9 mouse cellular contexts compared by ENCODE assay signal in the genomic region with DNA sequence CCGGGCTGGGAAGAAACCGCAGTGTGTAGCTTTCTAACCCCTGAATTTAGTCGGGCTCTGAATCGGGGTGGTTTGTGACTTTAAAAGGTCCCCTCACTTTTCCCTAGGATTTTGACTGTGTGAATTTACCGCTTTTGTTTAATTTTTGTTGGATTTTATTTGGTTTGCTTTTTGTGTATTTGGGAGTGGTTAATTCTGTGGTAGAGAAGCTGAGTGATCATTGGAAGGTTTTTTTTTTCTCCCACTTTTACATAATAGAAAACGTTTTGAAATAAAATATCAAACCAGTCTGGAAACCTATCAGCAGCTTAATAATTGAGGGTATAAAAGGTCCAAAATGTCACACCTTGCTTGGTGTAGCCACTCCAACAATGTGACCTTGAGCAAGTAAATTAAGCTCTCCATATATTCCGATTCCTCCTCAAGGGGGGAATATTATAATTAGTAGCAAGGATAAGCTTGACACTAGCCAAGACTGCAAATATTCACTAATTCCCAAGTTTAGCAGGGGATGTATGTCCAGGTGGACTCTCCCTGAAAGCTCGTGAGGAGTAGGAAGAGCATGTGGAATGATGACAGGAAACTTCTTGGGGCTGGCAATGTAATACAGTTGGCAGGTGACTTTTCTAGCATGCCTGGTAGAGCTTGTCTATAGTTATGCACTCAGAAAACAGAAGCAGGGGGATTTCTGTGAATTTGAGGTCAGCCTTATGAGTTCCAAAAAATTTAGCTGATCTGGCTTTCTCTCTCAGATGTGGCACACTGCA. TPM values are rescaled to one million over a fixed set of nuclear protein-coding genes. Genes with fewer than 3 reads are reported as not detected.
A peak's percentile ranks its signal among the peaks of the same experiment; 100 is the strongest.
DNase-seq lines count a peak whose midpoint lies in the region; ATAC-seq and TF ChIP-seq lines count a peak whose summit lies in the region.
"Had no signal": no experiment of that assay in that cellular context is flagged by ENCODE, and none has a peak within 500 bp of the region (broad histone marks: within the 10 kb centered on the region; RNA-seq: fewer than 3 reads in every experiment).

No protein-coding gene starts in this region.

- peak; percentile 43 for DNase-seq in kidney, adult 2 months
- DNase-seq in kidney, postnatal 36 days, result no peak
- peak; percentile 47 for DNase-seq in adipocyte (ENCODE audit: low spot score)
- peak; percentile 38 to 45 for DNase-seq in heart, postnatal 10 days
- no peak for DNase-seq in midbrain, embryonic 10.5 days (ENCODE audit: low spot score)
- DNase-seq in right cerebral cortex, postnatal 10 days (ENCODE audit: low spot score in 2 of 2), result no peak
- no peak for DNase-seq in layer of hippocampus, adult 18-20 months (ENCODE audit: low spot score in 2 of 2)

- peak overlapping the region; percentile 98 for H3K27ac ChIP-seq in kidney, adult 2 months (ENCODE audit: insufficient read depth, low read depth, low read length)
- H3K27ac ChIP-seq in midbrain, embryonic 10.5 days (replicated peaks), result peak overlapping the region; percentile 100

- no peaks in the 10 kb centered on the region for H3K27me3 ChIP-seq in kidney, adult 2 months (replicated peaks; ENCODE audit: control insufficient read depth, insufficient read depth, low read length)
- no peaks in the 10 kb centered on the region for H3K27me3 ChIP-seq in midbrain, embryonic 10.5 days (ENCODE audit: low read depth, poor library complexity, severe bottlenecking)
- H3K27me3 ChIP-seq: Patski had no signal

- intact Hi-C loops in heart, postnatal 10 days (cut with DNase I), result loop anchor here (2.0 kb wide), 1 partner anchor 16 kb away; the partner anchor contains the start of gene Phf20

- 5% methylated on average over 8 of the region's 8 CpGs for WGBS in kidney, adult 2 months
- WGBS in midbrain, embryonic 10.5 days, result 18% methylated on average over 8 of the region's 8 CpGs

- peaks cover 19% of the 10 kb centered on the region for H3K4me1 ChIP-seq in kidney, adult 2 months (ENCODE audit: control insufficient read depth, insufficient read depth, low read length)
- H3K4me1 ChIP-seq in midbrain, embryonic 10.5 days, result peaks cover 37% of the 10 kb centered on the region

- TF ChIP-seq POLR2A in kidney, adult 2 months (IDR thresholded peaks at IDR 0.05; ENCODE audit: low read depth, low read length), result no peak

- no peak for TF ChIP-seq CTCF in kidney, adult 2 months (conservative IDR thresholded peaks at IDR 0.05; ENCODE audit: insufficient read depth, insufficient read length, low read depth, low read length)

- ATAC-seq in erythroid progenitor cell, adult 5-6 weeks (replicated peaks; ENCODE audit: low FRiP score, poor library complexity, severe bottlenecking), result no peak

- H3K4me3 ChIP-seq in kidney, adult 2 months (ENCODE audit: insufficient read depth, low read depth, low read length), result peak overlapping the region; percentile 71
- peak overlapping the region; percentile 100 for H3K4me3 ChIP-seq in midbrain, embryonic 10.5 days

- no peaks in the 10 kb centered on the region for H3K9me3 ChIP-seq in midbrain, embryonic 10.5 days (replicated peaks)

- peaks cover 7% of the 10 kb centered on the region; the same call in 1 of the 2 replicates for H3K36me3 ChIP-seq in kidney, adult 2 months (ENCODE audit: control insufficient read depth, insufficient read depth, low read length)
- H3K36me3 ChIP-seq in midbrain, embryonic 10.5 days, result peaks cover 30% of the 10 kb centered on the region

RNA-seq across cellular contexts. Expression of gene Rbm39, which starts 1.0 kb away (rescaled TPM):
- 31.1 and 39.3 TPM in 2 replicates for polyA plus RNA-seq in kidney, adult 2 months (2012; rRNA removed)
- total RNA-seq in heart, postnatal 10 days (2021), result 100 to 1,000 TPM; 209 to 230 TPM
- 584 and 587 TPM in 2 replicates for polyA plus RNA-seq in midbrain, embryonic 10.5 days (2016; fragmentation: Nextera tagmentation; extraction: Ambion mirVana)
- total RNA-seq in erythroid progenitor cell, adult 5-6 weeks (2015; ENCODE audit: low replicate concordance), result 430 and 594 TPM in 2 replicates
- 425 and 602 TPM in 2 replicates for total RNA-seq in erythroid progenitor cell, adult 5-6 weeks (2017; ENCODE audit: low replicate concordance)
- 100 to 1,000 TPM; 309 to 321 TPM for total RNA-seq in layer of hippocampus, adult 18-20 months (2021)

RNA-seq across cellular contexts. Expression of gene Phf20, which starts 15.3 kb away (rescaled TPM):
- 14.6 and 16.3 TPM in 2 replicates for polyA plus RNA-seq in kidney, adult 2 months (2012; rRNA removed)
- total RNA-seq in heart, postnatal 10 days (2021), result 10 to 100 TPM; 20.6 to 27.5 TPM
- polyA plus RNA-seq in midbrain, embryonic 10.5 days (2016; fragmentation: Nextera tagmentation; extraction: Ambion mirVana), result 75.5 and 82.8 TPM in 2 replicates
- total RNA-seq in erythroid progenitor cell, adult 5-6 weeks (2015; ENCODE audit: low replicate concordance), result 1.8 and 15.1 TPM in 2 replicates
- total RNA-seq in erythroid progenitor cell, adult 5-6 weeks (2017; ENCODE audit: low replicate concordance), result 14.6 and 15.4 TPM in 2 replicates
- total RNA-seq in layer of hippocampus, adult 18-20 months (2021), result 100 to 1,000 TPM; 104 to 108 TPM

RNA-seq across cellular contexts. Expression of gene Nfs1, which starts 37.0 kb away (rescaled TPM):
- polyA plus RNA-seq in kidney, adult 2 months (2012; rRNA removed), result 112 and 138 TPM in 2 replicates
- total RNA-seq in heart, postnatal 10 days (2021), result 10 to 100 TPM; 59.7 to 60.7 TPM
- polyA plus RNA-seq in midbrain, embryonic 10.5 days (2016; fragmentation: Nextera tagmentation; extraction: Ambion mirVana), result 46.0 and 46.7 TPM in 2 replicates
- total RNA-seq in erythroid progenitor cell, adult 5-6 weeks (2015; ENCODE audit: low replicate concordance), result 56.6 and 86.8 TPM in 2 replicates
- total RNA-seq in erythroid progenitor cell, adult 5-6 weeks (2017; ENCODE audit: low replicate concordance), result 20.4 and 21.9 TPM in 2 replicates
- 10 to 100 TPM; 43.6 to 44.3 TPM for total RNA-seq in layer of hippocampus, adult 18-20 months (2021)

RNA-seq across cellular contexts. Expression of gene Romo1, which starts 37.2 kb away (rescaled TPM):
- 396 and 507 TPM in 2 replicates for polyA plus RNA-seq in kidney, adult 2 months (2012; rRNA removed)
- total RNA-seq in heart, postnatal 10 days (2021), result 100 to 1,000 TPM; 316 to 323 TPM
- polyA plus RNA-seq in midbrain, embryonic 10.5 days (2016; fragmentation: Nextera tagmentation; extraction: Ambion mirVana), result 426 and 441 TPM in 2 replicates
- 26.8 and 43.6 TPM in 2 replicates for total RNA-seq in erythroid progenitor cell, adult 5-6 weeks (2015; ENCODE audit: low replicate concordance)
- total RNA-seq in erythroid progenitor cell, adult 5-6 weeks (2017; ENCODE audit: low replicate concordance), result 4.2 and 16.4 TPM in 2 replicates
- 100 to 1,000 TPM; 156 to 158 TPM for total RNA-seq in layer of hippocampus, adult 18-20 months (2021)

RNA-seq across cellular contexts. Expression of gene Gm28036, which starts 54.1 kb away (rescaled TPM):
- polyA plus RNA-seq in kidney, adult 2 months (2012; rRNA removed), result 1.9 and 2.6 TPM in 2 replicates
- 10 to 100 TPM; 19.7 to 19.8 TPM for total RNA-seq in heart, postnatal 10 days (2021)
- polyA plus RNA-seq in midbrain, embryonic 10.5 days (2016; fragmentation: Nextera tagmentation; extraction: Ambion mirVana), result 19.1 and 27.3 TPM in 2 replicates
- total RNA-seq in erythroid progenitor cell, adult 5-6 weeks (2015; ENCODE audit: low replicate concordance), result 2.5 TPM in 1 of 2 replicates, not detected in the other
- total RNA-seq in erythroid progenitor cell, adult 5-6 weeks (2017; ENCODE audit: low replicate concordance), result 11.3 and 23.7 TPM in 2 replicates
- total RNA-seq in layer of hippocampus, adult 18-20 months (2021), result 10 to 100 TPM; 23.3 to 26.4 TPM

Comparison
In these comparisons a context has a peak if more than half of its experiments do, and no peak if none do; other contexts are left out.
1. DNase-seq: peak in kidney, adult 2 months (single experiment), adipocyte (single experiment) and heart, postnatal 10 days (2 of 2); none in kidney, postnatal 36 days (0 of 2), midbrain, embryonic 10.5 days (single experiment), right cerebral cortex, postnatal 10 days (0 of 2) and layer of hippocampus, adult 18-20 months (0 of 2).